Mouse (Mus musculus): ENCODE results near the gene Rab42.

The Rab42 gene

DNA sequence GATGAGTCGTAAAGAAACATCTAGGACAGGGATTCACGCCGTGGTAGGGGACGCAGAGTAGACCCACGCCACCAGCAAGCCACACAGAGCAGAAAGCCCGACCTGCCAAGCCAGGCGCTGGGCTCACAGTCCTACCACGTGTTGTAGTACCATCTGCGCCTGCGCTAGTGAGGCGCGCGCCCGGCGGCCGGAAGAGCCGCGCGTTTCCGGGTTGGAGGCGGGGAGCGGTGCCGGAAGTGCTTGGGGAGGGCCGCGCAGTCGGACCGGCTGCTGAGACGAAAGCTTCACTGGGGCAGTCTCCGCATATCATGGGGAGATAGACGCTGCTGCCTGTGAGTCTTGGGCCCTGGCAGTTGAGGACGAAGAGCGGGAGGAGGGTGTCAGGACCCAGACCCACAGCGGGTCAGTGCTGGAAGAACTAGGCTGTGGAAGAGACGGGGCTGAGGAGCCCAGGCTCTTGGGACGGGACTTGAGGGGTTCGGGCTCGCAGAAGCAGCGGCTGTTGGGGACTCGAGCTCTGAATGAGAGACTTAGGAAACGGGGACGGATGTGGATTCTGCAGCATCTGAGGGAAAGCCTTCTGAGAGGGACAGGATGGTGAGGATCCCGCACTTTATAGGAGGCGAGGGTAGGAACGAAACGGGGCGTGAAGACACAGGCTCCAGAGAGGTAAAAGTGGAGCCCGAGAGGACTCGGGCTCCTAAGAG, 28.9 kb downstream of the Rab42 start, which contains the start of gene Taf12:
Gene Taf12 (plus strand): TSS at position 220 of the 707 bp plus-strand sequence.
- CTCF ChIA-PET: interaction anchor here (0.6 to 1.1 kb wide), 2 partner anchors 11 to 17 kb away, joined by 3 to 4 read pairs; no protein-coding TSS in a partner anchor

DNA sequence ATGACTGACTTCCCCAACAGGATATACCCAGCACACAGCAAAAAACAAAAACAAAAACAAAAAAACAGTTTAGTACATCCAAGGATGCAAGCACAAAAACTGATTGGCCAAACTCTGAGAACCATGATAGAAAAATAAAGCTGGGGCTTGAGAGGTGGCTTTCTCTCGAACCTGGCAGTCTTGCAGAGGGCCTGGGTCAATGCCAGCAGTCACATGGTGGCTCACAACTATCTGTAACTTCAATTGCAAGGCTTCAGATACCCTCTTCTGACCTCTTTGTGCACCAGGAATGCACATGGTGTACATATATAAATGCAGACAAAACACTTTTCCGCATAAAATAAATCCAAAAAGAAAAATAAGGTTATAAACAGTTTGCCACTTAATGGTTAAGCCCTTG, 30.0 kb downstream of the Rab42 start:
- CTCF ChIA-PET: no interaction called here

DNA sequence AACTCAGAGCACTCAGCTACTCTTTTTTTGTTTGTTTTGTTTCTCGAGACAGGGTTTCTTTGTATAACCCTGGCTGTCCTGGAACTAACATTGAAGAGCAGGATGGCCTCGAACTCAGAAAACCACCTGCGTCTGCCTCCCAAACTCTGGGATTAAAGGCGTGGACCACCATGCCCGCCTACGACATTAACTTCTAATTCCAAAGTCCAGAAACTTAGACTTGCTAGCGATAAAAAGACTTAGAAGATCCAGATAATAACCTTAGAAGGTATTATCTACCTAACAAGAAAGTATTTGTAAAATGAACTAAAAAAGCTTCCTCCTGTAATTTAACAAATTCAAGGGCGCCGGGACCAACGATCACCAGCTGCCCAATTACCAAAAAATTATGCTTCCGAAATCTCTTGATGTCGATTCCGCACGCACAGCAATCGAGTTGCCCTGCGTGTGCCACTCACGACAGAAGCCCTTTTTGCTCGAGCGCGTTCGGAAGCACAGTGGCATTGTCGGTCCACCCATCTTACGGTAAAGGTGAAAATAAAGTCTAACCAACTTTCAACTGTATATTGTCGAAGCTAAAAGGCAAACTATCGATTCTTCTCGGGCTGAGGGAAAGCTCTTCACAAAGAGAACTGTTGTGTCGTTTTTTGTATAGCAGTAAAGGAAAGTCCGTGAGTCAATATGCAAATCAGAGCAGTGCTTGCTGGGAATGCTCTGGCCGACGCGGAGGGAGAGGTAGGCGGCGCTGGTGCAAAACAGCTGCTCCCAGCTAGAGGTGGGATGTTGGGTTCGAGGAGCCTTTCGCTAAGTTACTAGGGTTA, 33.2 kb downstream of the Rab42 start:
- CTCF ChIA-PET: interaction anchor here (0.5 to 0.6 kb wide), 3 partner anchors 58 to 236 kb away, joined by 3 to 4 read pairs (median 3); no protein-coding TSS in a partner anchor

DNA sequence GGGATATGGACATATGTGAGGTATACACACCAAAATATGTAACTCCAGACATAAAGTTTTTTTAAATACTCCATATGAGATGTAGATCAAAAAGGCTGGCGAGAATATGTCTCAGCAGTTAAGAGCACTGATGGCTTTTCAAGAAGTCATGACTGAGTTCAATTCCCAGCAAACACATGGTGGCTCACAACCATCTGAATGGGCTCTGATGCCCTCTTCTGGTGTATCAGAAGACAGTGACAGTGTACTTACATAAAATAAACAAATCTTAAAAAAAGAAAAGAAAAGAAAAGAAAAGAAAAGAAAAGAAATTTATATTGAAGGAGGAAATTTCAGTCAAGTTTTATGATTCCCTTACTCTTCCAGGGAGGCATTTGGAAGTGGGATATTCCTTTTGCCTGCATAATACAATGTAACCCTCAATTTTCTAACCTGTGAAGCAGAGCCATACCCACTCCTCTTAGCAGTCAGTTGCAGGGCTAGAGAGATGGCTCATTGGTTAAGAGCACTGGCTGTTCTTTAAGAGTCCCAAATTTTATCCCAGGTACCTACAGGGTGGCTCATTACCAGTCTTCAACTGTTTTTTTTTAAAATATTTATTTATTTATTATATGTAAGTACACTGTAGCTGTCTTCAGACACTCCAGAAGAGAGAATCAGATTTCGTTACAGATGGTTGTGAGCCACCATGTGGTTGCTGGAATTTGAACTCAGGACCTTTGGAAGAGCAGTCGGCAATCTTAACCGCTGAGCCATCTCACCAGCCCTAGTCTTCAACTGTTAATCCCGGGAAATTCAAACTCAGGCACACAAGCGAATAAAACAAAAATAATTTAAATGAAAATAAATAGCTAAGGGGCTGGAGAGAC, 34.1 kb downstream of the Rab42 start:
- CTCF ChIA-PET: no interaction called here

DNA sequence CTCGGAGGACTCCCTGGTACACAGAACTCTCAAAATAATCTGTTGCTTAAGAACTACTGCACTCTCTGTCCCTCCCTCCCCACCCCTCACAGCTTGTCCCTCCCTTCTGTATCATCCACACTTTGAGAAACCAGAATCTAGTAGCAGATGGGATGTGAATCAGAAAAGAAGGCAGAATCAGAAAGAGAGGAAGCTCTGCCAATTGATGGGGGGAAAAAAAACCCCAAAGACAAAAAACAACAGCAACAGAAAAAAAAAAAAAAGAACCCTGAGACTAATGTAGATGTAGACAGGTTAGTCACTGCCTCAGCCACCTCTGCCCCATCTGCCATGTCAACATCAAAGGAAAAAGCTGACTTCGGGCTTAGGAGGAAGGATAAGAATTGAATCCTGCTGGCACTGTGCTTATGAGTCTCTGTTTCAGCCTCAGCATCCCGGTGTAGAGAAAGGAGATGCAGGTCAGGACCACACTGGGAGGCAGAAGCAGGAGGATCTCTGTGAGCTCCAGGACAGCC, 36.3 kb downstream of the Rab42 start:
- CTCF ChIA-PET: interaction anchor here (0.6 to 0.7 kb wide), 2 partner anchors 8 to 381 kb away, joined by 4 to 16 read pairs; no protein-coding TSS in a partner anchor

DNA sequence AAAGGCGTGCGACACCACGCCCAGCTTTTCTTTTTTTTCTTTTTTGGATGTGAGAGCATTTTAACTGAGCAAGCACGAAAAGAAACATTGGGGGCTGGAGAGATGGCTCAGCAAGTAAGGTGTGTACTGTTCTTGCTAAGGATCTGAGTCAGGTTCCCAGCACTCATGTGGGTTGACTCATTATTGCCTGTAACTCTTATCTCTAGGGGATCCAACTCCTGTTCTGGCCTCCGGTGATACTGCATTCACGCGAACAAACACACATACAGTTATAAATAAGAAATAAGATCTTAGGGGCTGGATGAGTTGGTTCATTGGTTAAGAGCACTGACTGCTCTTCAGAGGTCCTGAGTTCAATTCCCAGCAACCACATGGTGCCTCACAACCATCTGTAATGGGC, 39.9 kb downstream of the Rab42 start:
- CTCF ChIA-PET: no interaction called here

DNA sequence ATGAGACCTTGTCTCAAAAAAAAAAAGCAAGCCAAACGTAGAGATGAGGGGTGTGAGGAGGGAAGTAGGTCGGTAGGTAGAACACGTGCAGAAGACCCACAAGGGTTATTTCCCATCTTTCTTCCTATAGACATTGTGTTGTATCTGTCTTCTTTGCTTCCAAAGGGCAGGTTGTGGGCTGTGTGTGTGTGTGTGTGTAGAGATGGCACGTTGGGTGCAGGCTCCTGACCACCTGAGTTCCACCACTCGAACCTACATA, 40.9 kb downstream of the Rab42 start:
- CTCF ChIA-PET: interaction anchor here (0.7 kb wide), 1 partner anchor 23 kb away, joined by 4 read pairs; no protein-coding TSS in a partner anchor

DNA sequence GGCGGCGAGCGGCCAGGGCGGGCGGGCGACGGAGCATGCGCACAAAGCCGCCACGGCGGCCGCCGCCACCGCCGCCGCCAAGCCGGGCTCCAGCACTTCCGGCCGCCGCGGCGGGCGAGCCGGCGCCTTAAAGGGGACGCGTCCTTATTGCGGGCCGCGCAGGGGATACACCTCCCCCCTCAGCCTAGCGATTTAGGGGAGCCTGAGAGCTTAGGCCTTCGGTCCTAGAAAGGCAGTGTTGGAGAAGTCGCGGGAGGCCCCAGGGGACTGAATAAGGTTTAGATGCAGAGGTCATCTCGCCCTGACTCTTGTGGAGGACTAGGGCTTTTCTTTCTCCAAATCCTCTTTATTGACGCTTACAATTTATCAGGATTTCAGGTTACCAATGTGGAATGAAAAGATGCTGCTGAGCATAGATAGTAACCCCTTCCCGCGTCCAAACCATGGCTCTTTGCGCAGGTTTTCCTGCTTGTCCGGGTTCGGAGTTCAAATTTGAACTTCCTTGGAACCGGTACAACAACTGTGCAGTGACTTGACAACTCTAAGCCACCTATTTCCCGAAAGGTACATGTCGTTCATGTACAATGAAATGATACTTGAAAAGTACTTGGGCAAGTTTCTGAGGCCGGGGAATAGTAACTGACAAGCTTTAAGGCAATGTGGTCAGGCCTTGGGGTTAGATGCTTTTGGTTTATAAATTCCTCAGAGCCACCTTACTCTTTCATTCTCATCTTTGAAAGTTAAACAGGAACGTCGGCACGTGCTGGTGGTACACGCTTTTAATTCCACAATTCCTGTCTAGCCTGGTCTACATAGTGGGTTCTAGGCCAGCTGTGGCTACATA, 41.4 kb downstream of the Rab42 start, which contains the start of gene Gmeb1:
Gene Gmeb1 (minus strand): TSS at position 89 of the 844 bp plus-strand sequence.
- CTCF ChIA-PET: interaction anchor here (0.7 kb wide), 1 partner anchor 23 kb away, joined by 4 read pairs; no protein-coding TSS in a partner anchor

DNA sequence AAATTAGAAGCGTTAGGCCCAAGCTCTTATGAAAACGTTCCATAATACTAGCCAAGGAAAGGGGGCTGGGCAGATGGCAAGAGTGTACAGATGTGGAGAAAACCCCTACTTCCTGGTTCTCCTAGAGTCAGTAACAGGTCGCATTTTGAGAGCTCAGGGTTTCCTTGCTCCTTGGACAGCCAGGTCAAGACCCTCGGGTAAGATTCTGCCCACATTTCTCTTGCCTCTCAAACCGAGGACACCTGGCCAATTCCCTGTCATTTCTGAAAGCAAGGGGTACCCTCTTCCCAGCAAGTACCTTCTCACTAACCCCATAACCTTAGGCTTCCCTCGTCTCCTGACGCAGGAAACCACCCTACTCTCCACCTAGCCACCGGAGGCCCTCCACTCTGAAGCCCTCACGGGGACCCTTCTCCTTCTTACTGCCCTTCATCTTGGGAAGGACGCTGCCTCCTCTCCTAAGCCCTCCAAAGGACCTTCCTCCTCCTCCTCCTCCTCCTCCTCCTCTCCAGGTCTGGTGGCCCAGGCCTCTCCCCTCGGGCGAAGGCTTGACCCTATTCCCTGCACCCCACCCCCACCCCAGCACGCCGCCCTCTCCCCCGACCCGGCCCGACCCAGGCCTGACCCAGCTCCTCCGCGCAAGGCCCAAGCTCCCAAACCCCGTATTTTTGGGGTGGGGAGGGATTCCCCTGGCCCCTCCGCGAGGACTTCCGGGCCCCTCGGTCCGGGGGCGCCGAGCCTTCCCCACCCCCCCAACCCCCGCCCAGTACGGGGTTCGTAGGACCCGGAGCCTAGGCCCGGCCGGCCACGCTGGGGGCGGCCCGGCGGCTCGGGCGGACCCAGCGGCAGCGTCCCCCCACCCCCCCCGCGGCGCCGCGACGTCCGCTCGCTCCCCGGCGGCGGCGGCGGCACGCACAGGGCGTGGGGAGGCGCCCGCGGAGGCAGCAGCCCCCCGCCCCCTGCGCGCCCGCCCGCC, 42.5 kb downstream of the Rab42 start:
- CTCF ChIA-PET: interaction anchor here (0.6 to 0.7 kb wide), 2 partner anchors 32 to 48 kb away, joined by 3 to 4 read pairs; partner anchors contain the start of gene Ythdf2

DNA sequence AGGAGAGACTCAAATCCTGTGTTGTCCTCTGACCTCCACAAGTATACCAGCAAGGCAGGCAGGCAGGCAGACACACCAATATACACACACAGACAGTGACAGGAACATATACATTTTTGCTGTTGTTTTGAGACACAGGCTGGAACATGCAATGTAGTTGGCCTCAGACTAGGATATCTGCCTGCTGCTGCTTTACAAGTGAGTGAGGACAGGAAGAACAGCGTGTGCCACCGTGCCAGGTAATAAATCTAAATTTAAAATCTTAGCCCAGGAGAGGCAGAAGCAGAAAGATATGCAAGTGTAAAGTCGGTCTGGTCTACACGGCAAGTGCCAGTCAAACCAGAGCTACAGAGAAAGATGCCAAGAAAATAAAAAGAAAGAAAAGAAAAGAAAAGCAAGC, 43.9 kb downstream of the Rab42 start:
- CTCF ChIA-PET: no interaction called here

DNA sequence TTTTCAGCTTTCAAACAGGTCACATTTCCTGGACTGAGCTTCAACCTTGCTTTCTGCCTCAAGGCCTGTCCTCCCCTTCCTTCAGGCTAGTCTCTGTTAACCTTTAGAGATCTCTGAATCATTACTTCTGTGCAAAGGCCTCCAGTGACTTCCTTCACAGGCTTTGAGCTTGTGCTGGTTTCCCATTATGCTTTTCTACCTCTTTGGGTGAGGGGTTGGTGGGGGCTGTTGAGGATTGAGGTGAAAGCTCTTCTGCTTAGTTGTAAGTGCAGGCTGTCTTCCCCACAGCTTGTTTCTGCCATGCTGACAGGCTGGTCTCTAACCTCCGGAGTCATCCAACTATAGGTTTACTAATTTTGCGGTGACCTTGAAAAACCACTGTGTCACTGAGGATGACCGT, 46.8 kb downstream of the Rab42 start:
- CTCF ChIA-PET: interaction anchor here (0.6 kb wide), 1 partner anchor 1416 kb away, joined by 7 read pairs; no protein-coding TSS in a partner anchor

DNA sequence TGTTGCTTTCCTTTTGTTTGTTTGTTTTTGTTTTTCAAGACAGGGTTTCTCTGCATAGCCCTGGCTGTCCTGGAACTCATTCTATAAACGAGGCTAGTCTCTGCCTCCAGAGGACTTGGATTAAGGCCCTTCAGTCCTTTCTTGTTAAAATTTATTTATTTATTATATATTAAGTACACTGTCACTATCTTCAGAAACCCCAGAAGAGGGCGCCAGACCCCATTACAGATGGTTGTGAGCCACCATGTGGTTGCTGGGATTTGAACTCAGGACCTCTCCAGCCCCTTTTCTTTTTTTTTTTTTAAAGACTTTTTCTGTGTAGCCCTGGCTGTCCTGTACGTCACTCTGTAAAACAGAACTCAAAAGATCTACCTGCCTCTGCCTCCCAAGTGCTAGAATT, 48.2 kb downstream of the Rab42 start:
- CTCF ChIA-PET: interaction anchor here (0.7 kb wide), 3 partner anchors 16 to 208 kb away, joined by 3 read pairs; no protein-coding TSS in a partner anchor

DNA sequence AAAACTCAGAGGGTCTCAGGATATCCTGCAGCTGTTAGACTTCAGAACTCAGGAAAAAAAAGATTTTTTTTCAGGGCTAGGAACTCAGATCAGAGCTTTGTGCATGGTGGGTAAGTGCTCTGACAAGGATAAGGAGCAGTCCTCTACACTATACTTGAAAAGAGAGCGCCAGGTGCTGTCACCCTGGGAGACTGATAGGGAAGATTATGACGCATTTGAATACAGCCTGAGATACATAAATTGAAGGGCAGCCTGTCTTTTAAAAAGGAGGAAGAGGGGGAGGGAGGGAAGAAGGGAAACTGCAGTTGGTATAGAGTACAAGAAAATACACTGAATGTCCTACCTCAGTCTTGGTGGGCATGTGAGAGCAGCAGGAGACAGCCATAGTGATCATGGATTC, 49.6 kb downstream of the Rab42 start:
- CTCF ChIA-PET: no interaction called here

DNA sequence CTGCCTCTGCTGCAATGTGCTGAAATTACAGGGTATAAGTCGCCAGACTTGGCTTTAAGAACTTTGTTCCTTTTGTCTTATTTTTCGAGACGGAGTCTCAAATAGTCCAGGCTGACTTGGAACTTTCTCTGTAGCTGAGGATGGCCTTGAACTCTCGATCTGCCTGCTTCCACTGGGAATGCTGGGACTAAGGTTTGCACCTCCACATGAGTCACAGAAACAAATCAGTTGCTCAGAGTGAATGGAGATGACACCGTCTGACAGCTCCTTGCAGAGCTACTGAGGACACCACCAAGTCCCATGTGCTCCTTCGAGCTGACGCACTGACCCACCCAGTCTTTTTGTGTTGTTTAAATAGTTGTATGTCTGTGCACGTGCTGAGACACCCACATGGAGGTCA, 50.1 kb downstream of the Rab42 start:
- CTCF ChIA-PET: no interaction called here

Measured in spleen, embryonic (tissue).